Mouse (Mus musculus) MEL (cell line): ENCODE measurements around the gene Insm2. TPM values are rescaled to one million over a fixed set of nuclear protein-coding genes. Genes with fewer than 3 reads are reported as not detected.

Source experiments
- DNase-seq: peaks from one replicate; pipeline ENCODE4 v3.0.0; 2011; ENCODE audit warnings: low read depth, low spot score
- H3K27ac ChIP-seq: 2 replicates; pipeline ENCODE4 v1.5.1; 2012; ENCODE audit warnings: low read depth, mild to moderate bottlenecking, control low read depth, low read length, moderate library complexity; ENCODE audit not compliant: control insufficient read depth
- H3K27me3 ChIP-seq, 2 experiments: fragments of 150-350 bp in 1 of 2; sonication (generic) in 1 of 2; 2 replicates each; pipeline ENCODE4 v1.6.1; 2012; ENCODE audit warnings: low read length in 2 of 2, mild to moderate bottlenecking in 2 of 2, improper control_type of control experiment in 1 of 2, moderate library complexity in 1 of 2; ENCODE audit not compliant: insufficient read depth in 2 of 2, control insufficient read depth in 1 of 2
- H3K36me3 ChIP-seq, 2 experiments: 2 replicates each; pipeline ENCODE4 v1.6.1; 2012 to 2014; ENCODE audit warnings: low read length in 2 of 2, improper control_type of control experiment in 1 of 2, inconsistent platforms in 1 of 2, mild to moderate bottlenecking in 1 of 2; ENCODE audit not compliant: insufficient read depth in 2 of 2, control insufficient read depth in 1 of 2
- H3K4me1 ChIP-seq, 2 experiments: fragments of 150-350 bp in 1 of 2; sonication (generic) in 1 of 2; 2 replicates each; pipeline ENCODE4 v1.6.1; 2012; ENCODE audit warnings: low read length in 2 of 2, improper control_type of control experiment in 1 of 2, mild to moderate bottlenecking in 1 of 2; ENCODE audit not compliant: insufficient read depth in 2 of 2, control insufficient read depth in 1 of 2
- H3K4me3 ChIP-seq, 2 experiments: fragments of 150-350 bp in 1 of 2; sonication (generic) in 1 of 2; 2 replicates each; pipeline ENCODE4 v1.5.1; 2012; ENCODE audit warnings: low read depth in 2 of 2, low read length in 2 of 2, mild to moderate bottlenecking in 2 of 2, moderate library complexity in 2 of 2, control low read depth in 1 of 2, improper control_type of control experiment in 1 of 2; ENCODE audit not compliant: control insufficient read depth in 1 of 2, insufficient read depth in 1 of 2
- H3K79me2 ChIP-seq: 2 replicates; pipeline ENCODE4 v1.6.1; 2012; ENCODE audit warnings: mild to moderate bottlenecking, low read length, moderate library complexity; ENCODE audit not compliant: control insufficient read depth, poor library complexity, insufficient read depth
- H3K9ac ChIP-seq: 2 replicates; pipeline ENCODE4 v1.6.1; 2012; ENCODE audit warnings: low read depth, mild to moderate bottlenecking, control low read depth, low read length, moderate library complexity; ENCODE audit not compliant: control insufficient read depth, poor library complexity, severe bottlenecking
- H3K9me3 ChIP-seq: fragments of 150-350 bp; sonication (generic); replicated peaks from 2 replicates; pipeline ENCODE4 v1.6.1; 2012; ENCODE audit warnings: mild to moderate bottlenecking, low read length, improper control_type of control experiment, moderate library complexity; ENCODE audit not compliant: insufficient read depth
- CHD2 ChIP-seq: IDR thresholded peaks from 2 replicates; pipeline ENCODE4 v1.6.1; 2011; ENCODE audit warnings: low read length, improper control_type of control experiment
- EP300 ChIP-seq, 2 experiments: IDR thresholded peaks; 2 replicates each; pipeline ENCODE4 v1.6.1; 2011; ENCODE audit warnings: improper control_type of control experiment in 2 of 2, low read length in 2 of 2, low read depth in 1 of 2, mild to moderate bottlenecking in 1 of 2
- ETS1 ChIP-seq: IDR thresholded peaks from 2 replicates; pipeline ENCODE4 v1.6.1; 2012; ENCODE audit warnings: low read depth, mild to moderate bottlenecking, inconsistent platforms, low read length, improper control_type of control experiment, moderate library complexity
- GATA1 ChIP-seq: IDR thresholded peaks from 2 replicates; pipeline ENCODE4 v1.6.1; 2011; ENCODE audit warnings: low read depth, low read length, improper control_type of control experiment
- KAT2A ChIP-seq: conservative IDR thresholded peaks from 2 replicates; pipeline ENCODE4 v1.6.1; 2012; ENCODE audit warnings: low read depth, low read length, improper control_type of control experiment, inconsistent platforms
- MAZ ChIP-seq: IDR thresholded peaks from 2 replicates; pipeline ENCODE4 v1.6.1; 2012; ENCODE audit warnings: low read depth, mild to moderate bottlenecking, inconsistent platforms, low read length, improper control_type of control experiment
- POLR2AphosphoS2 ChIP-seq: IDR thresholded peaks from 2 replicates; pipeline ENCODE4 v1.6.1; 2011; ENCODE audit warnings: low read length, improper control_type of control experiment
- POLR2AphosphoS5 ChIP-seq: IDR thresholded peaks from 2 replicates; pipeline ENCODE4 v1.6.1; 2012; ENCODE audit warnings: low read depth, borderline replicate concordance, mild to moderate bottlenecking, inconsistent platforms, low read length, moderate library complexity, mixed read lengths
- TAL1 ChIP-seq: IDR thresholded peaks from 2 replicates; pipeline ENCODE4 v1.6.1; 2012; ENCODE audit warnings: mild to moderate bottlenecking, inconsistent platforms, low read length, moderate library complexity, mixed read lengths
- USF2 ChIP-seq, 2 experiments: IDR thresholded peaks; 2 replicates each; pipeline ENCODE4 v1.6.1; 2011 to 2012; ENCODE audit warnings: improper control_type of control experiment in 2 of 2, low read length in 2 of 2, borderline replicate concordance in 1 of 2, inconsistent platforms in 1 of 2, low read depth in 1 of 2, mild to moderate bottlenecking in 1 of 2; ENCODE audit not compliant: insufficient read depth in 1 of 2
- ZC3H11A ChIP-seq: IDR thresholded peaks from 2 replicates; pipeline ENCODE4 v1.6.1; 2012; ENCODE audit warnings: low read depth, mild to moderate bottlenecking, inconsistent platforms, low read length, improper control_type of control experiment
- ZKSCAN1 ChIP-seq: IDR thresholded peaks from 2 replicates; pipeline ENCODE4 v1.6.1; 2012; ENCODE audit warnings: low read depth, mild to moderate bottlenecking, inconsistent platforms, low read length, improper control_type of control experiment, moderate library complexity
- polyA plus RNA-seq, 2 experiments: library from polyadenylated mRNA; stranded (reverse) in 1 of 2; unstranded in 1 of 2; fragments of >175 nt in 1 of 2; fragments of >200 nt in 1 of 2; gene quantifications; 2 replicates each; pipeline versions ENCODE4 v1.2.1 to v1.2.4; 2012; ENCODE audit warnings: low replicate concordance in 2 of 2, low read depth in 1 of 2; ENCODE audit not compliant: insufficient read length in 2 of 2, insufficient read depth in 1 of 2, missing spikeins in 1 of 2
- total RNA-seq: library from RNA; depleted of rRNA; stranded (reverse); fragments of 300-350 nt; gene quantifications from 2 replicates; pipeline ENCODE4 v1.2.3, GENCODE M21; 2012

Insm2 gene
- total and polyA plus RNA-seq, 3 experiments: not detected

DNA sequence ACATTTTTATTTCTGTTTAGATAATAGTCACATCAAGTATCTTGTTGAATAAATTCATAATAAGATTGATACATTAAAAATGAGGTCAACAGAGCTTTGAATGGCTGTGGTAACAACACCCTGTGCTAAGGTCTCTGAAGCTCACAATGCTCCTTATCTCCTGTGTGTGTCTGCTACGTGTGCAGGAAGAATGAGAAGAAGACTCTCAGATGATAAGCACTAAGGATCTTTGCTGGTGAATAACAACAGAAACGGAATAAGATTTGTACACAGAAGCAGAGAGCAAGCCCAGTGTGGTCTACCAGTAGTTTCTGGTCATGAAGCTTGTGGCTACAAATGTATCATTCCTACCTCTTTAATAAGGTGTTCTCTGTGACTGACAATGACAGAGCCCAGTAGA, 11.6 kb downstream of the Insm2 start (continued):
- TF ChIP-seq POLR2AphosphoS5: no peak

DNA sequence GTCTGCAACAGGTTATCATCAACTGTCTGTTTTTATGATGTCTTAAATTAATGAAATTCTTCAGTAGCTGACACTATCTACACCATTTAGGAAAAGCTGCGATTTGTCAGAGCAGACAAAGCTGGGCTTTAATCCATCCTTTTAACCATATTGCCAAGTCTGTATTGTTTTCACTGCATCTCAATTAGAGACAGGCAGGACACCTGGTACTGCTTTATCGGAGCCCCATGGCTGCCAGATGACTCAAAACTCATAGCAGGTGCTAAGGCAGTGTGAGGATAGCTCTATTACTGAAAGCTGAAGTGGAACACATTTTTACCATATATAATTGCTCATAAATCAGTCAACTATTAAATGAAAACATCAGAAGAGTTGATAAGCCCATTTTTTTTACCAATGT, 21.1 kb downstream of the Insm2 start:
- no peak overlapping the region for H3K4me3 ChIP-seq
- DNase-seq: no peak
- H3K9ac ChIP-seq: no peak overlapping the region
- peaks cover 2 to 9% of the 10 kb centered on the region in 2 experiments; a peak in 3 of 4 replicates for H3K4me1 ChIP-seq
- H3K36me3 ChIP-seq: peaks cover 0 to 12% of the 10 kb centered on the region in 2 experiments; a peak in 3 of 4 replicates
- no peaks in the 10 kb centered on the region for H3K27me3 ChIP-seq
- H3K79me2 ChIP-seq: no peaks in the 10 kb centered on the region
- no peaks in the 10 kb centered on the region for H3K9me3 ChIP-seq
- TF ChIP-seq KAT2A (no peak), ZC3H11A (no peak), ETS1 (no peak), POLR2AphosphoS2 (no peak), CHD2 (no peak), EP300 (IDR thresholded peaks at IDR 0.05; ENCODE audit: low read depth in 1 of 2, low read length in 2 of 2) (no peak), ZKSCAN1 (no peak), USF2 (IDR thresholded peaks at IDR 0.05; ENCODE audit: borderline replicate concordance in 1 of 2, insufficient read depth in 1 of 2, low read depth in 1 of 2, low read length in 2 of 2) (no peak), GATA1 (no peak)
- H3K27ac ChIP-seq: no peak overlapping the region

DNA sequence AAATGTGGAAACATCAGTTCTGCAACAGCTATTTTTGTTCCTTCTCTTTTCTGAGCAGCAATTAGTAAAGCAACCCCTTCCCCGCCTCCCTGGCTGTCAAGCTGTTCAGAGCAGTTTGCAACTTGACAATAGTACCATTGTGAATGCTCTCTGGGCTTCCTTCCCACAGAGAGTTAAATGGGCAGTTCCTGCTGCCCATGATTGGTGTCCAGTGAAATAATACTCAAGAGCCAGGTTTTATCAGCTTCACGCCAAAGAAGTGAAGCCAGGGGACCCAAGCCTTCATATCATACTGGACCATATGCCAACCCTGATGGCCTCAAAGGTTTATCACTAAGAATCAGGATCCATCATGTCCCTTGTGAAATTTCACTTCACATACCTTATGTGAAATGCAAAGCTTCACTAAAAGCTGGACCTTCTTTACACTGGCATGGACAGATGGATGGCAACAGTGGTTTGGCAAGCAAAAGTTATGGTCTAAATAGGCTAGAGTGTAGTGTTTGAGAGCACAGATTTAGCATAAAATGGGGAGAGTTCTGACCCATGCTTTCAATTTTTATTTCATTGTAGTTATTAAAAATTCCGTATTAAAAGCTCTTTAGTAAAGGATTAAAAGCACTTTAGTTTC, 23.5 kb downstream of the Insm2 start:
- no peak overlapping the region for H3K27ac ChIP-seq
- H3K27me3 ChIP-seq: no peaks in the 10 kb centered on the region
- no peak overlapping the region for H3K9ac ChIP-seq
- TF ChIP-seq TAL1: peak; percentile 26
- TF ChIP-seq EP300 (IDR thresholded peaks at IDR 0.05; ENCODE audit: low read depth in 1 of 2, low read length in 2 of 2): no peak
- no peak for TF ChIP-seq MAZ
- H3K36me3 ChIP-seq: peaks cover 0 to 12% of the 10 kb centered on the region in 2 experiments; a peak in 3 of 4 replicates
- no peak overlapping the region for H3K4me3 ChIP-seq
- H3K79me2 ChIP-seq: no peaks in the 10 kb centered on the region
- no peaks in the 10 kb centered on the region for H3K9me3 ChIP-seq
- H3K4me1 ChIP-seq: peaks cover 2 to 9% of the 10 kb centered on the region in 2 experiments; a peak in 3 of 4 replicates
- no peak for DNase-seq
